Mouse (Mus musculus): ENCODE data around the gene Gm44805.

GRCm38 (mm10) chr7:19713196-19713595, 32.0 kb upstream of the Gm44805 start:
- TF ChIP-seq CTCF (conservative IDR thresholded peaks at IDR 0.05; ENCODE audit: insufficient read depth, insufficient read length, low read depth, low read length) (peak; percentile 51), POLR2A (IDR thresholded peaks at IDR 0.05; ENCODE audit: low read depth, low read length) (no peak)

All from kidney, adult 2 months (tissue).